Mouse (Mus musculus) CH12.LX (cell line): ENCODE results near the gene Doc2a. TPM values are rescaled to one million over a fixed set of nuclear protein-coding genes. Genes with fewer than 3 reads are reported as not detected.
A peak's percentile ranks its signal among the peaks of the same experiment; 100 is the strongest.

Experiments
- DNase-seq: peaks from one replicate; pipeline ENCODE4 v3.0.0-alpha.2; 2013; ENCODE audit errors: extremely low read depth
- H3K27ac ChIP-seq: 2 replicates; pipeline ENCODE4 v1.5.1; 2012; ENCODE audit warnings: low read depth, mild to moderate bottlenecking, control low read depth, moderate library complexity; ENCODE audit not compliant: insufficient read depth
- H3K27me3 ChIP-seq: replicated peaks from 2 replicates; pipeline ENCODE3; 2012; ENCODE audit warnings: inconsistent platforms
- H3K36me3 ChIP-seq, 2 experiments: replicated peaks in 1 of 2; 2 replicates each; pipeline versions ENCODE3 to v1.6.1; 2012; ENCODE audit warnings: inconsistent platforms in 1 of 2, low read length in 1 of 2, mild to moderate bottlenecking in 1 of 2, mixed read lengths in 1 of 2, moderate library complexity in 1 of 2; ENCODE audit not compliant: control insufficient read depth in 1 of 2, insufficient read depth in 1 of 2
- H3K4me1 ChIP-seq, 2 experiments: 2 replicates each; pipeline ENCODE4 v1.6.1; 2012; ENCODE audit warnings: inconsistent platforms in 1 of 2, moderate library complexity in 1 of 2; ENCODE audit not compliant: insufficient read depth in 2 of 2, control insufficient read depth in 1 of 2
- H3K4me2 ChIP-seq: 2 replicates; pipeline ENCODE4 v1.6.1; 2012; ENCODE audit warnings: low read depth, mild to moderate bottlenecking, control low read depth; ENCODE audit not compliant: poor library complexity, insufficient read depth, severe bottlenecking
- H3K4me3 ChIP-seq, 3 experiments: fragments of 150-350 bp in 1 of 3; sonication (generic) in 1 of 3; replicated peaks in 1 of 3; 2 replicates each; pipeline versions ENCODE3 to v1.5.1; 2011 to 2012; ENCODE audit warnings: low read depth in 2 of 3, low read length in 2 of 3, mild to moderate bottlenecking in 2 of 3, moderate library complexity in 2 of 3, control low read depth in 1 of 3, improper control_type of control experiment in 1 of 3, inconsistent platforms in 1 of 3, mixed read lengths in 1 of 3; ENCODE audit not compliant: poor library complexity in 1 of 3
- H3K79me2 ChIP-seq: replicated peaks from 2 replicates; pipeline ENCODE4 v1.6.1; 2012; ENCODE audit warnings: mild to moderate bottlenecking, moderate library complexity; ENCODE audit not compliant: control insufficient read depth, poor library complexity, insufficient read depth, severe bottlenecking; ENCODE audit errors: extremely low read depth
- H3K9ac ChIP-seq: 2 replicates; pipeline ENCODE4 v1.6.1; 2012; ENCODE audit warnings: low read depth, mild to moderate bottlenecking, control low read depth, moderate library complexity; ENCODE audit not compliant: insufficient read depth
- H3K9me3 ChIP-seq: replicated peaks from 2 replicates; pipeline ENCODE3; 2012; ENCODE audit warnings: low read length, inconsistent platforms, mixed read lengths
- CHD1 ChIP-seq: IDR thresholded peaks from 2 replicates; pipeline ENCODE4 v1.6.1; 2012; ENCODE audit warnings: low read depth, low read length, improper control_type of control experiment, inconsistent platforms
- ELF1 ChIP-seq: IDR thresholded peaks from 2 replicates; pipeline ENCODE4 v1.6.1; 2014; ENCODE audit warnings: low read depth, mild to moderate bottlenecking, inconsistent platforms, low read length, improper control_type of control experiment
- EP300 ChIP-seq: IDR thresholded peaks from 2 replicates; pipeline ENCODE4 v1.6.1; 2011; ENCODE audit warnings: low read length, improper control_type of control experiment
- IRF4 ChIP-seq: IDR thresholded peaks from 2 replicates; pipeline ENCODE4 v1.6.1; 2014; ENCODE audit warnings: low read depth, mild to moderate bottlenecking, inconsistent platforms, low read length, improper control_type of control experiment
- JUN ChIP-seq: IDR thresholded peaks from 2 replicates; pipeline ENCODE4 v1.6.1; 2011; ENCODE audit warnings: low read depth, mild to moderate bottlenecking, low read length, improper control_type of control experiment, moderate library complexity; ENCODE audit not compliant: insufficient read depth
- MXI1 ChIP-seq: IDR thresholded peaks from 2 replicates; pipeline ENCODE4 v1.6.1; 2011; ENCODE audit warnings: mild to moderate bottlenecking, low read depth, low read length, improper control_type of control experiment
- NELFE ChIP-seq: IDR thresholded peaks from 2 replicates; pipeline ENCODE4 v1.6.1; 2011; ENCODE audit warnings: low read depth, low read length, improper control_type of control experiment
- PAX5 ChIP-seq: IDR thresholded peaks from 2 replicates; pipeline ENCODE4 v1.6.1; 2012; ENCODE audit warnings: low read length, inconsistent platforms, mixed read lengths
- POLR2AphosphoS2 ChIP-seq: IDR thresholded peaks from 2 replicates; pipeline ENCODE4 v1.6.1; 2011; ENCODE audit warnings: low read depth, low read length, improper control_type of control experiment
- RAD21 ChIP-seq: IDR thresholded peaks from 2 replicates; pipeline ENCODE4 v1.6.1; 2011; ENCODE audit warnings: low read depth, mild to moderate bottlenecking, low read length, improper control_type of control experiment, moderate library complexity
- SIN3A ChIP-seq: IDR thresholded peaks from 2 replicates; pipeline ENCODE4 v1.6.1; 2012; ENCODE audit warnings: low read length, improper control_type of control experiment, inconsistent platforms
- TCF12 ChIP-seq: IDR thresholded peaks from 2 replicates; pipeline ENCODE4 v1.6.1; 2014; ENCODE audit warnings: low read depth, mild to moderate bottlenecking, inconsistent platforms, low read length, improper control_type of control experiment
- ZKSCAN1 ChIP-seq: IDR thresholded peaks from 2 replicates; pipeline ENCODE4 v1.6.1; 2012; ENCODE audit warnings: low read depth, inconsistent platforms, low read length, improper control_type of control experiment, borderline replicate concordance
- ZNF384 ChIP-seq: IDR thresholded peaks from 2 replicates; pipeline ENCODE4 v1.6.1; 2012; ENCODE audit warnings: low read depth, low read length, improper control_type of control experiment, inconsistent platforms
- dilution Hi-C: fragments of 300-500 bp; cut with MboI; formaldehyde crosslinking; loops from 2 replicates; pipeline ENCODE4 v1.14.3; 2020; ENCODE audit warnings: low sequenced_read_pairs; ENCODE audit not compliant: extremely low pct_unique_long_range_greater_than_20kb, extremely low pct_ligation_motif_present
- in situ Hi-C: fragments of 300-500 bp; cut with MboI; formaldehyde crosslinking; loops from 3 replicates; pipeline ENCODE4 v1.14.3; 2019; ENCODE audit warnings: low sequenced_read_pairs, low pct_ligation_motif_present, low pct_unique_long_range_greater_than_20kb, mixed read lengths
- polyA plus RNA-seq: library from polyadenylated mRNA; unstranded; fragments of >175 nt; gene quantifications from 2 replicates; pipeline ENCODE4 v1.2.1, GENCODE M21; 2012; ENCODE audit warnings: low read depth; ENCODE audit not compliant: insufficient read length
- total RNA-seq, 2 experiments: library from RNA; depleted of rRNA; stranded (reverse); fragments of 300-350 nt in 1 of 2; fragments of >200 nt in 1 of 2; gene quantifications; 2 replicates each; pipeline ENCODE4 v1.2.3; 2012 to 2014

The Doc2a gene
- total and polyA plus RNA-seq, 3 experiments = 1.9 TPM; not detected in 2

- in situ Hi-C loops = no loop called here
- DNase-seq = no peak
- Histone ChIP-seq H3K27me3 (peaks cover 42% of the 10 kb centered on the region), H3K4me3 (no peak overlapping the region), H3K79me2 (no peaks in the 10 kb centered on the region), H3K27ac (no peak overlapping the region), H3K9ac (no peak overlapping the region), H3K4me2 (no peak overlapping the region), H3K4me1 (peaks cover 2 to 4% of the 10 kb centered on the region in 2 experiments; a peak in 1 of 4 replicates), H3K36me3 (no peaks in the 10 kb centered on the region), H3K9me3 (peaks cover 2% of the 10 kb centered on the region)
- dilution Hi-C loops = no loop called here
- TF ChIP-seq IRF4 (no peak), NELFE (no peak), CHD1 (no peak), PAX5 (no peak), POLR2AphosphoS2 (no peak)
Measured at GRCm38 (mm10) chr7:126823940-126824339, 23.3 kb upstream of the Doc2a start.

DNA sequence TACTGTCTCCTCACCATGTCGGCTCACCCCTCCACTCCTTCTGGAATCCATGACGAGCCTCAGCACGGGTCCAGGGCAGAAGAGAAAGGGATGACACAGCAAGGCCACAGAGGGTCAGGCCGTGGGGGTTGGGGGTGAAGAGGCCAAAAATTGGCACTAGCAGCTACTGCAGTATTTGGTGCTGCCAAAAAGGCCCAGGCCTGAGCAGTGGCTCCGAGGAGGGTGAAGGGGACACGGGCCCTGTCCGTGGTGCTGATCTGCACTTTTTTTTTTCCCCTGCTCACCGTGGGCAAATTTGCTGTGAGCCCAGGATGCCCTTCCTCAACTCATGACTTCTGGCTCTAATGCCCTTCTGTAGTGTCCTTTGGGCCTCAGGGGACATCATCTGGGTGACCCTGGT, 21.8 kb upstream of the Doc2a start:
- Histone ChIP-seq H3K4me1 (peaks cover 7 to 8% of the 10 kb centered on the region in 2 experiments; a peak in 2 of 4 replicates), H3K9ac (no peak overlapping the region), H3K4me2 (no peak overlapping the region), H3K36me3 (no peaks in the 10 kb centered on the region), H3K27ac (no peak overlapping the region), H3K79me2 (no peaks in the 10 kb centered on the region), H3K27me3 (peaks cover 52% of the 10 kb centered on the region), H3K4me3 (no peak overlapping the region), H3K9me3 (no peaks in the 10 kb centered on the region)
- TF ChIP-seq TCF12 (no peak), ZNF384 (peak; percentile 77)
- no peak for DNase-seq
- dilution Hi-C loops (no loop called here), in situ Hi-C loops (no loop called here)

- no peaks in the 10 kb centered on the region for H3K36me3 ChIP-seq
- TF ChIP-seq RAD21 (no peak), PAX5 (no peak), SIN3A (no peak), JUN (no peak), ZKSCAN1 (no peak), TCF12 (no peak), ELF1 (no peak), MXI1 (no peak), EP300 (no peak), POLR2AphosphoS2 (no peak), ZNF384 (no peak)
- H3K9me3 ChIP-seq = no peaks in the 10 kb centered on the region
- H3K27me3 ChIP-seq = peaks cover 57% of the 10 kb centered on the region
- peaks cover 7 to 8% of the 10 kb centered on the region in 2 experiments; a peak in 2 of 4 replicates for H3K4me1 ChIP-seq
- dilution Hi-C loops = no loop called here
- H3K9ac ChIP-seq = no peak overlapping the region
- no peak overlapping the region for H3K4me2 ChIP-seq
- H3K79me2 ChIP-seq = no peaks in the 10 kb centered on the region
- H3K4me3 ChIP-seq = no peak overlapping the region
- H3K27ac ChIP-seq = no peak overlapping the region
- in situ Hi-C loops = no loop called here
- DNase-seq = no peak
Measured at GRCm38 (mm10) chr7:126825952-126826351, 21.3 kb upstream of the Doc2a start.
